Mouse (Mus musculus): Measurements from ENCODE around the gene Fn1.

Fn1 gene

GRCm38 (mm10) chr1:71652551-71653399 is at the start of gene Fn1:
Gene Fn1, minus strand, starts transcription at chr1:71653200.
- DNase-seq (ENCODE audit: low spot score in 2 of 2) = peak; percentile 26 to 38

GRCm38 (mm10) chr1:71696093-71696492 is 43.1 kb upstream of the Fn1 start:
- no peak for DNase-seq (ENCODE audit: low spot score in 2 of 2)

GRCm38 (mm10) chr1:71691472-71692277 is 38.7 kb upstream of the Fn1 start:
- DNase-seq (ENCODE audit: low spot score in 2 of 2) = no peak

DNA sequence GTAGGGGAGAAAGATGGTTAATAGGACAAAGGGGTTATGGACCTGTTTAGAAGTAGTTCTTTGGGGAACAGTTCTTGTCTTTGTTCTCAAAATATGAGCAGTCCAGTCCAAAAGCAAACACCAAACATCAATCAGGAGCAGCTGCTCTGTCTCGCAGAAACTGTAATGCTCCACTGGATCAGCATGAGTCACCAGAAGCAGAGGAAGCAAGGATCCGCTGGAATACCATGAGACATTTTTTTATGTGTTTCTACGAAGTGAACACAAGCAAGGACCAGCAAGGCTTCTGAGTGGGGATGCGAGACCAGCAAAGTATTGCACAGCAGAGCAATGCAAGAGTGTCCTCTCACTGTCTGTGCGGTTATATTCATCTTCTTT is 35.9 kb upstream of the Fn1 start:
- no peak for DNase-seq (ENCODE audit: low spot score in 2 of 2)

DNA sequence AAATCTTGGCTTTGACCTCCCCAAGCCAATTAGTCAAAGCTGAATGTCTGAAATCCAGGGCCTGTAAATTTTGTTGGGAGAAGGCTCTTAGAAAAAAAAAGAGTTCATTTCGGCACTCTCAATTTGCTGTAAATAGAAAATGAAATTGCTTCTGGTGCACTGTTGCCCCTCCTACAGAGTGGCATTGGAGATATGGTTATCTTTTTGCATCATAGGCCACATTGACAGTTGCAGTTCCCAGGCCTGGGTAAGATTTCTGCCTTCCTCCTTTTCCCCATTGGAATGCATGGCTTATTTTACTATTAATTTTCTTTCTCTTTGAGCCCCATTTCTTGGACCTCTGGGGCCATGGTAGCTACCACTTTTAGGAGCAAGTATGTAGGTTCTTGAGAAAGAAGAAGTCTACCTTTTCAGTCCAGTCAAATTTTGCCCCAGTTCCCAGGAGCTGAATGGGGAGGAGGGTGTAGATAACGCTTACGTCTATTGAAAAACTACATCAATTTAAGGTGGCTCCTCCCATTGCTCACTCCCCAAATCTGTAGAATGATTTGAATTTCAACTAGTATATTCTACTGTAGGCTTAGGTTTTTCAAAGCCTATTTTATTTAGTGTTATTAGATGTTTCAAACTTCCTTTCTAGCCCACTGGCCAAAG is 35.4 kb upstream of the Fn1 start:
- DNase-seq (ENCODE audit: low spot score in 2 of 2) = no peak

- DNase-seq (ENCODE audit: low spot score in 2 of 2) = no peak
Observed at GRCm38 (mm10) chr1:71686791-71687190, 33.8 kb upstream of the Fn1 start.

DNA sequence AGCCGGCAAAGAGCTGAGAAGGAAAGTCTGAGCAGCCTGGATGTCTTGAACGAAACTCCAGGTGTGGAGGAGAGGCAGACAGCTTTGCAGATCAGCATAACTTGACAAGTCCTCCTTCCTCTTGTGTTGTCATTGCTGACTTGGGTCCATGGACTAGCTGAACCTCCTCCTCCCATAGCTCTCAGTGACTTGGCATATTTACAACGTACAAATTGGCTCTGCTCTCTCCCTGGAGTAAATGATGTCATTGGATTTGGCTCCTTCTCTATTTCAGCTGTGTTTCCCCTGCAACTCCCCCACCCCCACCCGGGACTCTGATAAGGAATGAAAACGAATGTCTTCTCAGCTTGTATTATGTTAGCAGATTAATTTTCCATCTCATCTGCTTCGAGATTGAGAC is 30.7 kb upstream of the Fn1 start:
- no peak for DNase-seq (ENCODE audit: low spot score in 2 of 2)

DNA sequence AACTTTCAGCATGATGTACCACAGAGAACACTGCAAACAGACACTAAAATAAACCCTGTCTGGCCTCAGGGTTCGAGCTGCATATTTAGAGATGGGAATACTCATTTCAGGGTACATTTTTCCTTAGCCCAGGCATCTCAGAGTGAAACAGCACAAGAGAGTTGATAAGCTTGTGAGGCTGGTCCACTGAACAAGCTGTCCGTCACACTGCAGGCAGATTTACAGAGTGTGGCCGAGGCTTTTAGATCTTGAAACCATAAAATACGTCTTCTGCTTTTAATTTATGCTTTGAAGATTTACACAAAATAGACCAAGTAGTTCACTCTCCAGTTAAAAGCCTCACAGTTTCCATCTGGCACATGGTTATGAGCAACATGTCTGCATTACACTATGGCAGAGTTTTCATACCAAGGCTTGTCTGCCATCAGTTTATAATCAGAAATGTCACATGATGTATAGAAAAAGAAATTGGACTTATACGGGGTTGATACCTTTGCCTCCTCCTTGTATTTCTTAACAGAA is 29.3 kb upstream of the Fn1 start:
- no peak for DNase-seq (ENCODE audit: low spot score in 2 of 2)

DNA sequence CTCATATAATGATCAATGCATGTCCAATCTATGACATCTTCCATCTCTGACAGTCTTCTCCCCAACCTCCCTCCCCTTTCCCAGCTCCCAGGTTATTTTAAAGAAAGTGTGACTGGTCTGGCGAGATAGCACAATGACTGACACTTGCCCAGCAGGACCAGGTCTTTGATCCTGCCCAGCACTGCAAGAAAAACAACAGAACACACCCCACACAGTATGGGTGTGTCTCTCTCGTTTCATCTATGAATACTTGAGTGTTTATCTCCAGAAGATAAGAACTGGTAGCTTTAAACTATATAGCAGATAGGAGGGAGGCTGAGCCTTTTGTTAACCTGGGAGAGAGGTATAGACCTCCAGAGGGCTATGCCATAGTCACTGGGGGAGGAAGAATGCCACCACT is 28.3 kb upstream of the Fn1 start:
- no peak for DNase-seq (ENCODE audit: low spot score in 2 of 2)

GRCm38 (mm10) chr1:71680046-71680672 is 27.2 kb upstream of the Fn1 start:
- DNase-seq (ENCODE audit: low spot score in 2 of 2) = no peak

GRCm38 (mm10) chr1:71675420-71675819 is 22.4 kb upstream of the Fn1 start:
- no peak for DNase-seq (ENCODE audit: low spot score in 2 of 2)

- no peak for DNase-seq (ENCODE audit: low spot score in 2 of 2)
Observed at GRCm38 (mm10) chr1:71674274-71674673, 21.3 kb upstream of the Fn1 start.

DNA sequence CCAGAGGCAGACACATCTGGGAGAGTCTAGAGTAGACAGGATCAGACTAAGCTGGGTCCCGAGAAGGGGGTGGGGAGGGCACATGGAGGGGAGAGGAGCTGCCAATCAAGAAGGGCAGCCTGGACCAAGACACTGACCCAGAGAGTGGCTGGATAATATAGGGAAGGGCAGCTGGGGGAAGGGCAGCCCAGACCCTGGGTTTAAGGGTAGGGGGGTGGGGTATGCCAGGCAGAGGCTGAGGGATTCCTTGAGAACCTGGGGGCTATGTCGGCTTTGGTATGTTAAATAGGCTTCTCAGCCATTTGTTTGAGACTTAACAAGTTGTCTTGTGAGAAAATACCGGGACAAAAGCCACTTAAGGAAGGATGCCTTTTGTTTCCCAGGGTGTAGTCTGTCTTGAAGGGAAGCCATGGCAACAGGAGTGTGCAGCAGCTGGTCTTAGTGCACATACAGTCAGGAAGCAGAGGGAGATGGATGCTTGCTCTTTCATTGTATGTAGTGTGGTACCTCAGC is 20.5 kb upstream of the Fn1 start:
- DNase-seq (ENCODE audit: low spot score in 2 of 2) = no peak

GRCm38 (mm10) chr1:71672346-71672745 is 19.3 kb upstream of the Fn1 start:
- DNase-seq (ENCODE audit: low spot score in 2 of 2) = no peak

DNA sequence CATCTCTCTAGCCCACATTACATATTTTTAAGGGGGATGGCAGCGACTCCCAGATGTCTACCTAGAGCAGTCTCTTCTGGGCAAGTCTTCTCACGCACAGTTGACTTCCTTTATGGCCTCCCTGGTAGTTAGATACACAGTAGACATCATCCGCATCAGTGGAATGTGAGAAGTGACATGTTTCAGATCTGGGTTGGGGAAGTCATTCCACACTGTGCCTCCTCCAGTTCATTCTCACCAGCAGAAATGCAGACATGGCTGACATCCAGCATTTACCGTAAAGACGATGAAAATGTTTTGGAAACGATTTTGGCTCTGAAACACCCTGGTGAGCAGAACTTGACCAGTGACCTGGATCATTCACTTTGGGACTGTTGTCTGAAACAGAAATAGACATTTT is 10.2 kb upstream of the Fn1 start:
- DNase-seq (ENCODE audit: low spot score in 2 of 2) = no peak

DNA sequence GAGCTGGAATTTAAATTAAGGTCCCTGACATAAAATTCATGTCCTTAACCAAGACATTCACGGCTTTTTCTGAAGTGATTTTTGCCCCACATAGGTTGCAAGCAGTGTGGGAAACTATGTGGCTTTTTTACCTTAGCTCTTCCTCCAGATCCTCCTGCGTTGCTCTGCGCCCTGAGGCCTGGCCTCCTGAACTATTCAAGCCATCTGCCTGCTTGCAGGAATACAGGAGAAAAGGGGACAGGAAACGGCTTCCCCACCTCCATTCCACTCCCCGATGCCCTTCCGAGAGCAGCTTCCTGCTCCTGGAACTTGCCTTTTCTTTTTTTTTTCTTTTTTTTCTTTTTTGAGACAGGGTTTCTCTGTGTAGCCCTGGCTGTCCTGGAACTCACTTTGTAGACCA is 5.6 kb upstream of the Fn1 start:
- DNase-seq (ENCODE audit: low spot score in 2 of 2) = no peak

- DNase-seq (ENCODE audit: low spot score in 2 of 2) = no peak
Observed at GRCm38 (mm10) chr1:71656309-71656708, 3.3 kb upstream of the Fn1 start.

GRCm38 (mm10) chr1:71654221-71654620 is 1.2 kb upstream of the Fn1 start:
- no peak for DNase-seq (ENCODE audit: low spot score in 2 of 2)

DNA sequence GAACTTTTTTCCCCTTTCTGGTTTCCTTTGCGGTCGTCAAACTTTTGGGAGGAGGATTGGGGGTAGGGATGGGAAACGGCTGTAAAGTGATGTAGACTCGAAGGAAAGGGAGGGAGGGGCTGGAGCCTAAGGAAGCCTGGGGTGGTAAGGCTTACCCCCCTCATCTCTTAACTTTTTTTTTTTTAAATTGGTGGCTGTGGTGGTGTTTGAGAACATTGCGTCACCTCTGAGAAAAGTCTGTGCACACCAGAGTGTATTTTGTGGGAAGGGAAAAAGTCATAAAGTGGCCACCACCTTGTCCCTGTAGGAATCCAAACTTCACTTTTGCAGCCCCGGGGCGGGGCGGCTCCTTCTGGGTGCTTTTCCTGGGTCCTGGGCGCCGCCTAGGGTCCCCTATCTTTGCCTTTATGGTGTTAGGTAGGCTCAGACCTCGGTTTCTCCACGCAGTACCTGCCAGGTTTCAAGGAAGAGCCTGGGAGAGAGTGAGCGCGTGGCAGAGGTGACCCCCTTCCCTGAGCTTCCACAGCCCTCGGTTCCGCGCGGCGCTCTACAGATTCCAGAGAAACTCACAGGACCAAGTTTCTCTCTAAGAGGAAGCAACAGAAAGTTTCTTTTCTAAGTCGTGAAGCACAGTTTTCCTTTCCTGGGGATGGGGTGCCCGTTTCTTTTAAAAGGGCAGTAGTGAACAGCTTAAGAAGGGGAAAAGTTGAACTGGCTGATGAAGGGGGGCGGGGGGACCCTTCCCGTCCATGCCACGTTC is 580 bp upstream of the Fn1 start:
- no peak for DNase-seq (ENCODE audit: low spot score in 2 of 2)

GRCm38 (mm10) chr1:71651828-71652227 is 1.2 kb downstream of the Fn1 start:
- no peak for DNase-seq (ENCODE audit: low spot score in 2 of 2)

- DNase-seq (ENCODE audit: low spot score in 2 of 2) = no peak
Observed at GRCm38 (mm10) chr1:71651315-71651714, 1.7 kb downstream of the Fn1 start.
